Mouse (Mus musculus) ZHBTc4 (cell line): Measurements from ENCODE around the gene Tmem269.

ENCODE experiments used
- DNase-seq: peaks from one replicate; pipeline ENCODE4 v3.0.0-alpha.2; 2011; ENCODE audit warnings: low read depth, low spot score

Gene Tmem269

DNA sequence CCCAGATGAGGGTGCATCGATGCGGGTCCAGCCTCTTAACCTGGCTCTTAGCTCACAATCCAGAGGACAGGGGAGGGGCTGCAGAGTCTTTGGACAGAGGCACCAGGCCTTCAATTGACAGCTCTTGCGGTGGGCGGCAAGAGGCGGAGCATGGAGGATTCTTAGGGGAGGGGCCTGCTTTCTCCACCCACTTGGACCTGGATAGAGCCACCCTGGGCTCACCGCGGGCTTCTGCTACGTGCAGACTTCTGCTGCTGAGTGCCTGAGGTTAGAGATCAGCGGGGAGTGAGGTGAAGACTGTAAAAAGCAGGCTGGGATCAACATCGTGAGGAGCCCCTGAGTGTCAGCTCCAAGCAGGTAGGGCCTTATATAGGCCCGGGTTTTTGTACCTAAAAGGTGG lies at the start of gene Tmem269:
Gene Tmem269, minus strand, starts transcription at position 49 of the 400 bp plus-strand sequence.
- peak; percentile 75 for DNase-seq

DNA sequence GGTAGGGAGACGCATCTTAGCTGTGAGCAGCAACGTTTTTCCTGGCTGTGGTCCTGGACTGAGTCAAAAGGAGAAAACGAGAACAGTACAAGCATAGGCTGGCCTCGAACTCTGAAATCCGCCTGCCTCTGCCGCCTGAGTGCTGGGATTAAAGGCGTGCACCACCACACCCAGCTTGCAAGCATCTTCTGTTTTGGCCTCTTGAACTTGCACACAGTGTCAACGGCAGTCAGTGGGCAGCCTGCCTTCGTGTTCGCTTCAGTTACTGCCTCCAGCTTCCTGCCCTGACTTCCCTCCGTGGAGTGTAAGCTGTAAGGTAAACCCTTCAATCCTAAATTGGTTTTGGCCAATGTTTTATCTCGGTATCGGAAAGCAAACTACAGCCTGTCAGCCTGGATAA lies 48.6 kb upstream of the Tmem269 start:
- DNase-seq, result no peak

DNA sequence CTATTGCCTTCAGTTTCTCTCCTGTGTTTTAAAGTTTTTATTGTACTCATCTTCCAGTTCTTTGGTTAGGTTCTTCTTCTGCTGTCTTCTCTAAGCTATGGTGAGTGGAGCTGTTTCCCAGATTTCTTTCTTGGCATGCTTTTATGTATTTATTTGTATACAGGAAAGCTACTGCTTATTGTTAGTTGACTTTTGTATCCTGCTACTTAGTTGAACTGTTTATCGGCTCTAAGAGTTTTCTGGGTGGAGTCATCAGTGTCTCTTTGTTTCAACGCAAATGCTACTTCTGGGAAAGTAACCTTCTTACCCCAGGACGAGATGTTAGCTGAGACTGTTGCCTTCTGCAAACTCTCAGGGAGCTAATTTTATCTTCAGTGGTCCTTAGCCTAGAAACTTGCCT lies 45.4 kb upstream of the Tmem269 start:
- DNase-seq, result no peak

DNA sequence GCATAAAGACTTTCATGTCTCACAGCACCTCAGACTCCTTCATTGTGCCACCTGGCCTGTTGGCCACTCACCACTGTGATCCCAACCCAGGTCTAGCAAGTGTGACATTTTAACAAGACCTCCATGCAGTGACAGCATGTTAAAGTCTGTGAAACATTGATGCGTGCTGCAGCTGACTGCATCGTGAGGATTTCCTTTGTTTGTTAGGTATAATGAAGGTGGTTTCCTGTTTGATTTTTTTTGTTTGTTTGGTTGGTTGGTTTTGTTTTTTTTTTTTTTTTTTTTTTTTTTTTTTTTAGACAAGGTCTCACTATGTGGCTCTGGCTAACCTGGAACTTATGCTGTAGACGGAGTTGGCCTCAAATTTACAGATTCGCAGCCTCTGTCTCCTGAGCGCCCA lies 44.5 kb upstream of the Tmem269 start:
- DNase-seq, result no peak

DNA sequence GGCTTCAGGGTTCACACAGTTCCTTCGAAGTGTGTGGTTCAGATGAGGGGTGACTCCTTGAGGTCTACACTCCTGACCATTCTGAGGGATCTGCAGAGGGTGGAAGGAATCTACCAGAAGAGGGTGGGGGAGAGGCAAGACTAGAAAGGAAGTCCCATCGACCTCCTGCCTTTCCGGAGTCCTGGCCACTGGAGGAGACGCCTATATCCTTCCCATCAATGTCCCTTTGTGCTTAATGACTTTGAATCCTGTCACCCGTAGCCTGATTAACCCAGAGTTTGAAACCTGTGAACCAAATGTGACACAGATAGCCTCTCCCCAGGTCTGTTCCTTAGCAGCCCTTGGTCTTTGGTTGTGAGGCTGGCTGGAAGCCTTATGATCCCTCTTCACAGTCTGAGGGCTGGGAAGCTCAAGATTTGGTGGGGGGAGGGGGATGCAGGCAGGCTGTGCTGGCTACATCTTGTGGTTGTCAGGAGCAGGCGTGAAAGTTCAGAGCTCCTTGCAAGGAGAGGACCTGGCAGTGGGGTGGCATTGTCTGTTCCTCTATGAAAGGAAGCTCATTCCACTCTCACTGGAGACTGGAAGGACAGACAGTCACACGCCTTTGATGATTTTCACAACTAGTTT lies 43.2 kb upstream of the Tmem269 start:
- peak; percentile 68 for DNase-seq

DNA sequence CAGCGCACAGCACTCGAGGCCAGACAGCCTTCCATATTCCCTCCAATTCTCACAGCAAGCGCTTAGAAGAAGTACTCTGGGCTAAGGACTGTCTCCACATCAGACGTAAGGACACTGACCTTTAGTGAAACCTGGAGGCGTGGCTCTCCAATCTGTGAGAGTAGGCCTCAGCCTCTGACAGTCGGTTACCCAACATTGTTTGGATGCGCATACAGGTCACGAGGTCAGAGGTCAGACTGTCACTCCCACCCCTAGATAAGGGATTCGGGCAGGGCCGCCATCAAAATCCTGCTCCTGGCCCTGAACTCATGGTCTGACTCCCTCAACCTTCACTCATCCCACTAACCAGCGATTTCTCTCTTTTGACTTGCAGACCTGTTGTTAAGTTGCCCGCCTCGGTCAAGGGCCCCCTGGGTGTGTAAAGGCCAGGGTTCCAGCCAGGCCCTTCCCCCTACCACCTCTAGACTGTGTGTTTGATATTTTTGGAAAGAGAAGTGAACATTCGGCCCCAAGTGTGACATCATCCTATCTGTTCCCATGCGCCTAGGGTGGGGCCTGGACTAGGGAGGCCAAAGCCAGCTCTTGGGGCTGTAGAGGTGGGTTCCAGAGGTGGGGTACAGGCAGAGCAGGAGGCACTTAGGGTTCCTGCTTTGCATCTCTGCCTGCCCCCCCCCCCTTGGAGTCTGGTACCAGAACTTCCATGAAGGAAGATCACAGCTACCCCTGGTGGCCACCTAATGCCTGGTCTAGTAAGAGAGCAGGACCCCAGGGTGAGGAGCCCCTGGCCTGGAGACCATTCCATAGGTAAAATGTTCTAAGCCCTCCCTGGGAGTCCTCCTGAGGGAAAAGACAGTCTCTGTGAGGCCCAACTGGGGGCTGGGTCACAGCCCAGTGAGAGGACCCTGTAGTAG lies 41.6 kb upstream of the Tmem269 start:
- peak; percentile 76 for DNase-seq

DNA sequence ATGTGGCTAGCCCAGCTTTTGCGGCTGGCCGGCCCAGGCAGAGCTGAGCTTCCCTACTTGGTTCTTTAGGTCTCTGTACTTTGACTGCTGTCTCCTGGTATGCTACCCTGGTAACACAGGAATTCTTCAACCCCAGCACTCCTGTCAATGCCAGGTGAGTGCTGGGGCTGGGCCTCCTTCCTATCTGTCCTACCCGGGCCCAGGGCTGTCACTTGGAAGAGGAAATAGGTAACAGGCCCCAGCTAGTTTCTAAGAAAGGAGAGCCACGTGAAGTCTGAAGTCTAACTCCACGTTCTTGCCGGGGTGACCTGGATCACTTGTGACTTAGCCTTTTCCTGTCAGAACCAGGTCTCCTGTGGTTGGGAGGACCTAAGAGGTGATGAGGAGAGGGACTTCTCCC lies 39.1 kb upstream of the Tmem269 start:
- no peak for DNase-seq

DNA sequence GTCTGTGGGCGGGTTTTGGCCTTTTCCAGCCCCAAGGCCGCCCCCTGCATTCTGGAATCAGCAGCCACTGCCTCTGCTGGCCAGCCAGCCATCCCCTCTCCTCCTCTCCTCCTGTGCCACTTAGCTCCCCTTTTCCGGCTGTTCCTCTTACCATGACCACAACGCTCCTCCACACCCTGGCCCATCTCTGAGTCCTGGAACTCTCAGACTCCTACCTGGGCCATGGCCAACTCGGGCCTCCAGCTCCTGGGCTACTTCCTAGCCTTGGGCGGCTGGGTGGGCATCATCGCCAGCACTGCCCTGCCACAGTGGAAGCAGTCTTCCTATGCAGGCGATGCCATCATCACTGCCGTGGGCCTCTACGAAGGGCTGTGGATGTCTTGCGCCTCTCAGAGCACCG lies 37.3 kb upstream of the Tmem269 start, which contains the start of gene Cldn19:
Gene Cldn19, plus strand, starts transcription at position 64 of the 400 bp plus-strand sequence.
- no peak for DNase-seq

DNA sequence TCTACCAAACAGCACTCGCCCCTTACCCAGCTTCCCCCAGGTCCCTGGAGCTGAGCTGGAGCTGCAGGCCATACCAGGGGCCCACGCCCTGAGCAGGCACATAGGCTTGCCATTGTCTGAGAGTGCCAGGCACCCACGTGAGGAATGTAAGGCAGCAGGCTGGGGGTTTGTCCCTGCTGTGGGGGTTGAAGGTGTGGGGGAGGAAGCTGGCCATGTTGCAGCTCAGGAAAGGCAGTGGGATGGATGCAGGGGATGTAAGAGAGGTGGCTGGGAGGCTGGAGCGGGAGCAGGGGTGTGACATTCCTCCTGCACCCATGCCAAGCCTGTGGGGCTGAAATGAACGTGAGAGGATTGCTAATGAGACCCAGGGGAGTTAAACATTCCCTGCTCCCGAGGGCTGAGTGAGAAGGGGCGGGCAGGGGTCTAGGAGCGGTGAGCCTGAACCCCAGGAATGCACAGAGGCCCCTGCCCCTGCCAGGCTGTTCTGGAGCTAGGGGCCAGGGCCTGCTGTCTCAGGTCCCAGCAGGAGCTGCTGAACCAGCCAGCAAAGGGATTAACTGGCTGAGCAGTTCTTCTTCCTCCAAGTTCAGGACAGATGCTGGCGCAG lies 36.1 kb upstream of the Tmem269 start:
- DNase-seq, result no peak

DNA sequence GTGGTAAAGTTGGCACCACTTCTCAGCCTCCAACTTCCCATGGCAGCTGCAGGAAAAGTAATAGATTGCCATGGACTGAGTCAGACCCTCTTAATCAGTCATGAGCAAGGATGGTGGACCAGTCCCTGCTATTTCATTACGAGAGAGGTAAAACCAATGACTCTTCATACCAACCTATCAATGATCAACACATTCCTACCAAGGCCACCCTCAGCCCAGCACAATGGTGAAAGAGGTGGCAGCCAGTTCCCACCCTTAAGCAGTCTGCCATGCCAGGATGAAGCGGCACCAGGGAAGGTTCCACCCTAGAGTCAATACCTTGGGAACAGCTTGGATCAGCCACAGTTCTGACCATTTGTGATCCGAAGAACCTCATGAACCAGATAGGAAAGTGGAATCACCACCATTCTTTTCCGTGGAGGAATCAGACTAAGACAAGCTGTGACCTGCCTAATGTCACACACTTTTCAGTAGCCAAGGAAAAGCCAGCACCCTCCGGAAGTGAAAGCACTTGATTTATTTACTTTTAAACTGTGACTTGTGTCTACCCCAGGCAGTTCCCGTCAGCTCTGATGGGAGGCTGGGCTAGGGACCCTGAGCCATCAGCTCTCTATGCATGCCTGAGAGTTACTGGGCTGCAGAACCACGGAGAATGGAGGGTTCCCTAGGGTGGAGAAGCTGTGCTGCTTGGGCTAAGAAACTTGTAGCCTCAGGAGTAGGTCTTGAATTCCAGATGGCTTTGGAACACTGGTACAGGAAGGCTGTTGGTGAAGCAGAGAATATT lies 34.2 kb upstream of the Tmem269 start:
- no peak for DNase-seq

DNA sequence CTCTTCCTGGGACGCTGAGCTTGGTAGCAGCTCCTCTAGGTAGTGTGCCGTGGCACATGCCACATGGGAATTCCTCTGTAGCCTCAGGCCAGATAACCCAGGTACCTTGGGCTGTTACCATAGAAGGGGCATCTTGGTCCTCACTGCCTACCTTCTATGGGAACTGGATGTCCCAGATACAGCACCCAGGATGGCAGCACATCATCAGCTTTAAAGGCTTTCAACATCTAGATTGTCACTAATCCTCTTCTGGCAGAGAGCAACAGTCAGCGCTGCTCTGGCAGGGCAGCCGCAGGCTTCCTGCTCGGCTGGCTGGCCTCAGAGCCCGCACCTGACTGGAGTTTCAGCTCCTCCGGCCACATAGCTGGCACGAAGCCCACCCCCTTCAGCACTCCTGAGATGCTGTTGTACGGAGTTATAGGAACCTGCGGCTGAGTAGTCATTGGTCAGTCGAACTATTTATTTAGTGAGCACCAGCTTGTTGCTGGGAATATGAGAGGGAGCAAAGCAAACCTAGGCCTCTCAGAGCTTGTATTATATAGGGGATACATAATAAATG lies 30.5 kb upstream of the Tmem269 start:
- DNase-seq, result no peak

DNA sequence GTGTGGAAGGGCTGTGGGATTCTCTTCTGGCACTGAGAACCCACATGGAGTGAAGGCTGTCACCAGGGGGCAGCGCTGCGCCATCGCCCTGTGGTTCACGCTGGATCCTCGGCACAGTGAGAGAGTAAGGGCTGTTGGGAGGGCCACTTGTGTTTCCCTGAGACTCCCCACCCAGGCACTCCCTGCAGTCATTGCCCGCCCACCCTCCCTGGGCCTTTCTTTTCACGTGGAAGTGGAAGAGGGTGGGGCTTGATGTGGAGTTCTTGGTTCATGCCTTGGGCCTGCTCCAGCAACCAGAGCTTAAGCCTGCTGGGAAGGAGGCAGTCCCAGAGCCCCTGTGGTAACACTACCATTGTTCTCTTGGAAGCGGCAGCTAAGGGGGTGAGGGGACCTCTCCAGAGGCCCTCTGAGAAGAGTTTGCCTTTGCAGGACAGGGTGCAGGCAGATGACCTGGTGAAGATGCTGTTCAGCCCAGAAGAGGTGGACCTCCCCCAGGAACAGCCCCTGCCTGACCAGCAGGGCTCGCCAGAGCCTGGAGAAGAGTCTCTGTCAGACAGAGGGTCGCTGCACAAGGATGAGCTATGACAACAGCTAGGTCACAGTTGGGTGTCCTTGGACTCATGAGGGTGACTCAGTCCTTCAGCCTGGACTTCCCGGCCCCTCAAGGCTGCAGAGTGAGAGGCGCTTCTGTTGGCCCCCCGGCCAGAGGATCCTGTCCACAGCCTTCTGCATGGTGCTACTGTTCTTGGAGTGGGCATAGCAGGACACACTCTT lies 29.6 kb upstream of the Tmem269 start:
- DNase-seq, result peak; percentile 96

DNA sequence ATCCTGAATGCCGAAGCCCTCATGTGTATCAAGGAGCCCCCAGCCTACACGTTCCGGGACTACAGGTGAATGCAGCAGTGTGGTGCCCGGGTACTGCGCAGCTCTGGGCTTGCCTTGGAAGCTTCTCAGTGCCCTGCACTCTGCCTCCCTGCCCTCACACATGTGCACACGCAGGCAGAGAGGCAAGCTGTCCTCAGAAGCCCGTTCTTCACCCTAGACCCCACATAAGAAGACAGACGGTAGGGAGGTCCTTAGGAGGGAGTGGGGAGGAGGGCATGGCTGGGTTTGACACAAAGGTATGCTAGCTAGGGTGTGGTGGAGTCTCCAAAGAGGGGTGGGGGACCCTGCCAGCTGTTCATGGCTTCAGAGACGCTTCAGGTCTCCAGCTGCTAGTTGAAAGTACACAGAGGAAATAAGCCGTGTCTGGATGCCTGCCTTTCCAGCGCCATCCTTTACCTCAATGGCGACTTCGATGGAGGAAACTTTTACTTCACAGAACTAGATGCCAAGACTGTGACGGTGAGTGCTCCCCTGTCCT lies 28.7 kb upstream of the Tmem269 start:
- DNase-seq, result no peak

DNA sequence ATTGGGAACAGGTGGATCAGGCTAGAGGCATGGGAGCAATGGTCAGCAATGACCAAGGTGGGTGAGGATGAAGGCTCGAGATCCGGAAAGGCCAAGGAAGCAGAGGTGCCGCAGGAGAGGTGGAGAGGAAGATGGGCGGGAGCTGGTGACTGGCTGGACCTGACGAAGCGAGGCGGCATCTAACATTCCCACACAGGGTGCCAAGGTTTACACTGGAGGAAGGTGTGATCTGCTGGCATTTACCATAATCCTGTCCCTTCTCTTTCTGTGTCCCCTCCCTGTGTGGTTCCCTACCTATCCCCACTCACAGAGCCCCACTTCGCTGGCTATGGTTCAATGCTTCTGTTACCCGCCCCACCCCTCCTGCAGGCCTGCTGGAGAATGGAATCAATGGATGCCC lies 27.9 kb upstream of the Tmem269 start:
- DNase-seq, result no peak

DNA sequence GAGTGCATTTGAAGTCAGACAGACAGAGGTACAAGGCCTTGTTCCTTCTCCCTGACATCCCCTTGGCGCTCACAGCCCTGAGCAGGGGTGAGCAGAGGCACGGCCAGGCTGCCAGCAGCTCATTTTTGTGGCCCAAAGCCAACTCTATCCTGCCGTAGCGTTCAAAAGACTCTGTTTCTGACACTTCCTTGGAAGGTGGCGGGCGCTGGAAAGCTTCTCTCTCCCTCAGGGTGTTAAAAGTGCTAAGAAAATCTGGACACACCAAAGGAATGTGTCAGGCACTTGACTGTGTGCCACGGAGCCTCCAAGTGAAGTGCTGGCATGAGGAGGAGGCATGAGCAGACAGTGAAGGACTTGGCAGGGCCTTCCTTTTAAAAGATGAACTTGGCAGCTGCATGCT lies 27.5 kb upstream of the Tmem269 start:
- DNase-seq, result no peak

DNA sequence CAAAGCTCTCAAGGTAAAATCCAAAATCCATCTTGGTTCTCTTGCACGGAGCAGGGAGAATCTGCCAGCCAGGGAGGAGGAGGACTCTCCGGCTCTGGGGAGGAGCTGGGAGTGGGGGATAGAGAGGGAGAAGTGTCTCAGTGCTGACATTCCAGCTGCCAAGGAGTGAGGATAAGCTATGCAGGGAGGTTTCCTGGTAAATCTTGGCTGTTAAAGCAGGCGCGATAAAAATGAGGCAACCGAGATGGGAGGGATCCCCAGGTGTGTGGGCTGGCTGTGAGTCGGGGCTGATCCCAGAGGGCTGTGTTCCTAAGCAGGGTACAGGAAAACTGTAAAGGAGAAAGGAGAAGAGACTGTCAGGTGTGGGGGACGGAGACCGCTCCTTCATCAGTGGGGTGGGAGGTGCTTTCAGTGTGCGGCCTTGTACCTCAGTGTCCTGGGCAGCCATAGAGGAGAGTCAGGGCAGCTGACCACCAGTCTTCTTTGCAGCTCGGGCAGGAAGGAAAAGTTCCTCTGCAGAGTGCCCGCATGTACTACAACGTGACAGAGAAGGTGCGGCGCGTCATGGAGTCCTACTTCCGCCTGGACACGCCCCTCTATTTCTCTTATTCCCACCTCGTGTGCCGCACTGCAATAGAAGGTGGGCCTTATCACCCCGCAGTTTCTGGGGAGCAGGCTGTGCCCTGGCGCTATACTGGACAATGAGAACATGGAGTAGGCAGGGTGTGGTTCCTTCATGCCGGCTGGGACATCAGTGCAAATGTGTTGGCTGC lies 26.6 kb upstream of the Tmem269 start:
- DNase-seq, result no peak

DNA sequence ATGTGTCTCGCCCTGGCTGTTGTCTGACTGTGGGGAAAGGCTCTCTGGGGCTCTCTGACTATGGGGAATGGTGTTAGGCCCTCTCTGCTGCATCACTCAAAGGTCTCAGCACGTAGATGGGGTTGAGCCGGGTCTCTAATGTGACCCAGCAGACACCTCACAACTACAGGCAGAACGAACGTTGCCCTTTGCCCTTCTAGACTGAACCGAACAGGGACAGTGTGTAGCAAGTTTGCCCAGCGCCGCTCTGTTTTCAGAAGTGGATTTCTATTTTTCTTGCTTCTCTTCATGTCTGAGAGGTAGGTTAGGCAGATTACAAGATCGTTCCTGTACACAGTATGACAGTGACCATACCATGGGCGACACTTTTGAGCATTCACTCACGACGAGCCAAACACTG lies 24.6 kb upstream of the Tmem269 start:
- DNase-seq, result no peak

DNA sequence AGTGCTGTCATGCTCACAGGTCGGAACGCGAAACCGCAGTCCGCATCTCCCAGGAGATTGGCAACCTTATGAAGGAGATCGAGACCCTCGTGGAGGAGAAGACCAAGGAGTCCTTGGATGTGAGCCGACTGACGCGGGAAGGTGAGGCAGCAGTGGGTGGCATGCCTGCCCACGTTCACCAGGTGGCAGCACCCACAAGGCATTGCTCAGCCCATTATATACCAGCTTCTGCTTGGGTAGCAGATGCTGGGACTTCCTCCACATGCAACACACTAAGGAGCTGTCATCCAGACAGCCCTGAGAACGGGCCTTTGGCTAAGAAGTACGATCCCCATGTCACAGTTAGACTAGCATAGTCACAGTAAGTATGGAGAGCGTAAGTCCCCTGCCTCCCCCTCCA lies 23.6 kb upstream of the Tmem269 start:
- no peak for DNase-seq

DNA sequence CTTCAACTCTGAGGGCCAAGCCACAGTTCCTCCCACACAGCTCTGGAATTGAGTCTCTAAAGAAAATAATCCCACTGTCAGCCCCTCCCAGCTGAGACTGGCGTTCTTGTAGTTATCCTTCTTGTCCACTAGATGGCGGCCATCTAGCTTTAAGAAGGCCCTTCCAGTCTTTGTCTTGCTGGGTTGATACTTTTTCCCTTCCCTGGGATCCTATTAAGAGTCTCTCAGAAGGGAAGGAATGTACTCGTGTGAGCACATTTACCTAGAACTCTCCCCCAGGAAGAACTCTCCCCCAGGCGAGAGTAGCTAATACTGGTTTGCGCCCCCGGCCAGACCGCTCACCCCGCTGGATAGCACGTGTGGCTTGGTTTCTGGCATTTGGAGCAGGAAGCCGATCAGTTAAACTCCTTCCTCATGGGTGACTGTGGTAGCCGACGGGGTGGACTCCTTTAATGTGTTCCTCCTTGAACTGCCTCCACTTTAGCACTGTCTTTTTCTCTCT lies 21.2 kb upstream of the Tmem269 start:
- peak; percentile 90 for DNase-seq

DNA sequence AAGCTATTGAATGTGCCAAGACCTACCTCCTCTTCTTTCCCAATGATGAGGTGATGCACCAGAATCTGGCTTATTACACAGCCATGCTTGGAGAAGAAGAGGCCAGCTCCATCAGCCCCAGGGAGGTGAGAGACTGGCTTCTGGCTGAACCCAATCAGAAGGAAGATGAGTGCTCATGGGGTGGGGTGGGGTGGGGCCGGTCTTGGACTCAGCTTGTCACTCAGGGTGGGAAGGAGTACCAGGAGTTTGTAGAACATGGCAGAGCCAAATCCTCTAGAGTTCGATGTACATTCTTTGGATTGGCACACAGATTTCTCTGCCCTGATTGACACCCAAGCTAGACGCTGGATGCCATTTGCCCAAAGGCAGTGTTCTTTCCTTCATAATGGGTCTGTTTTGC lies 20.6 kb upstream of the Tmem269 start:
- DNase-seq, result no peak
